Mouse (Mus musculus) cerebellum, postnatal 4 days (tissue): ENCODE measurements around the gene Casr.

ENCODE experiments used
- DNase-seq, 2 experiments: peaks; one replicate each; pipeline ENCODE4 v3.0.0; 2022; ENCODE audit warnings: low spot score in 2 of 2, mixed read lengths in 1 of 2

Casr gene

DNA sequence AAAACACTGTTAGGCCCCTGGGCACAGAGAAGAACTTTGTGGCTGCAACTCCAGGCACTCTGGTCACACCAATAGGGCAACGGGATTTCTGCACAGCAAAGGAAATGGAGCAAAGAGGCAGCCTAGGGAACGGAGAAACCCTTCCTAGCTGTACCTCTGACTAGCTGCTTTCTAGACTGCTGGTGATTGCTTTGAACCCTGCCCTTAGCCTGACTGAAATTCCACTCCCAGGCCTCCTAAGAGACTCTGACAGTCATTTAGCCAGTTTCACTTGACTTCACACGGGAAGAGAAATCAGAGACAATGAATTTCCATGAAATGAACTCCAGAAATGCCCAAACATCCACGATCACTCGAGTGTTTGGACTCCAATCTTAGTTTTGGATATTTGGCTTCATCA, 38.8 kb downstream of the Casr start:
- DNase-seq, result no peak

DNA sequence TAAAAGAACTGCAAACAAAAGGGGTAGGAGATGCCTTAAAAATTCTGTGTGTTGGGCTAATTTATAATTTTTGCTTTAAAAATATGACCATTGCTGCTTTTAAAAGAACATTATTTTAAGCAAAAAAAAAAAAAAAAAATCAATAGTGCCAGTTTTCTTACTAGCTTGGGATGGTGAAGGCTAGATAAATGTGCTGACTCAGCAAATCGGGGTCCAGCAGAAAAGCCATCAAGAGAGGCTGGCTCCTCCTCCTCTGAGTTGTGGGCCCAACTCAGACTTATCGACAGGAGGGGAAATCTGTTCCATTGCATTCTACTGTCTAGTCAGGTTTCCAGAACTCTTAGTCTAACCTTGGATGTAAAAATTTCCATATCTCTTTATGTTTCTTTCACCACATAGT, 45.6 kb downstream of the Casr start:
- no peak for DNase-seq

DNA sequence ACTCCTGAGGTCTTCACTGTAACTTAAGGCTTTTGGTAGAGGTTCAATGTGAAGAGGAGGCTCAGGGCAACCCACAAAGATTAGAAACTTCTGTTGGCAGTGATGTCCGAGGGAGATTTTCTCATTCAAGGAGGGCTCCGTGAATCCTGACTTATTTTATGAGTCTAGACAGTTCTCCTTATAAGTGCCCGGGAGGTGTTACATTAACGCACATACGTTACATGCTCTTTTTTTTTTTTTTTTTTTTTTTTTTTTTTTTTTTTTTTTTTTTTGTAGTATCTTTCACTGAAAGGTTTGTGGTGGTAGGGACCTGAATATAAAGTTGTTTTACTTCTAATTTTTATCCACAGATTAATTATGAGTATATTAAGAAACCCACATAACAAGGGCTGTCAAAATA, 54.6 kb downstream of the Casr start:
- DNase-seq, result no peak

DNA sequence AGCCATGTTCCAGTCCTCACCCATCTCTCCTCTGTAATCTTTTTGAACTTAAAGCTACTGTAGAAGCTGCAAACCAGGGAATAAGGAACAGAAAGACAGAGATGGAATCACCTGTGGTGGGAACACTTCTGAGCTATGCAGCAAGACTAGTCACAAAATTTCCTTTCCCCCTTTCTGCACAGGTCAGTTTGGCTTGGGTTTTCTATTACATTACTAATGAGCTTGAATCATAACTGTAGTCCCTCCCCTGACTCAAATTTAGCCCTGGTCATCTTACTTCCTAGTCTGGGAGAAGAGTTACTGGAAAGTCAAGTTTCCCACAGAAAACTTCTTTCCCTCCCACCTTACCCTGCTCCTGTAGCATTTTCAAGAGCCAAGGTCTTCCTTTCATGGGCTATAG, 55.1 kb downstream of the Casr start:
- no peak for DNase-seq

DNA sequence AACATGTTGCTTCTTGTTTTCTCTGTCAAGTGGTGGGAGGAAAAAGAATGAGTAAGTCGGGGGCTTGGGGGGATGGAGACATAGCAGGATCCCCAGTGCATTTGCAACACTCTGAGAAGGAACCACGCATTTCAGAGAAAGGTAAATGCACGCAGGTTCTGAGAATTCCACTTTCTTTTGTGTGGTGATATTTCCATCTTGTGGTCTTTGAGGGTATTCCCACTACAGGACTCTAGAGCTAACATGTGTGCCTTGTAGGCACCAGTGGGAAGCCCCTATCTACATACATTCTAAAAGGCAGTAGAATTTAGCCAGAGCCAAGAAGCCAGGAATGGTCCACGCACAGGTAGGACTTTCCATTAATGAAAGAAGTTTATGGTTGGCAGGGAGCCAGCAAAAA, 56.0 kb downstream of the Casr start:
- DNase-seq, result no peak

DNA sequence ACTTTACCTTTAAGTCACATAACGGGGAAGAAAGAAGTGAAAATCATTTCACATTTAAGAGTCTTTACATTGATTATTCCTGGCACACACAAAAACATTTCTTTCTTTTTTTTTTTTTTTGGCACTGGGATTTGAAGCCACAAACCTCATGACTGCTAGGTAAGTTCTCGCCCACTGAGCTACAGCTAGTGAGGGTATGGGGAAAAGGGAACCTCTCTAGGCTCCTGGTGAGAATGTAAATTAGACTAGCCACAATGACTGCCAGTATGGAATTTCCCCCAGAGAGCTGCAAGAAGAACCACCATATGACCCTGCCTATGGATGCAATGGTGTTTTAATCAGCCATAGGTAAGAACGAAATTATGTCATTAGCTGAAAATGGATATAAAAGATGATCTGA, 56.8 kb downstream of the Casr start:
- DNase-seq, result no peak

DNA sequence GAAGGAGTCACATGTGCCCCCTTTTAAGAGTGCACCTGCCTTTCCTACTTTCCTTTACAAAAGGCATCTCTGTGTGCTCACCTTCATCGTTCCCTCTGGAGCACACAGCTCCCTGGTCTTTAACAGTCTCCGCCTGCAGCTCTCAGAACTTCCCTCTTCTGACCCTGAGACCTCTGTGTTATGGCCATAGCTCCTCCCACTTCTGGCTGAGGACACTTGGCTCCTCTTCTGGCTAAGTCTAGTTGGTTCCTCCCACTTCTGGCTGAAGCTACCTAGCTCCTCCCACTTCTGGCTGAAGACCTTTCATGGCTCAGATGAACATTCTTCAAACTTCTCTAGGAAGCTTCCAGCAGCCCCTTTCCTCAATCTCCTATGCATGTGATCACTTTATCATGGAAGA, 59.7 kb downstream of the Casr start:
- DNase-seq, result no peak

DNA sequence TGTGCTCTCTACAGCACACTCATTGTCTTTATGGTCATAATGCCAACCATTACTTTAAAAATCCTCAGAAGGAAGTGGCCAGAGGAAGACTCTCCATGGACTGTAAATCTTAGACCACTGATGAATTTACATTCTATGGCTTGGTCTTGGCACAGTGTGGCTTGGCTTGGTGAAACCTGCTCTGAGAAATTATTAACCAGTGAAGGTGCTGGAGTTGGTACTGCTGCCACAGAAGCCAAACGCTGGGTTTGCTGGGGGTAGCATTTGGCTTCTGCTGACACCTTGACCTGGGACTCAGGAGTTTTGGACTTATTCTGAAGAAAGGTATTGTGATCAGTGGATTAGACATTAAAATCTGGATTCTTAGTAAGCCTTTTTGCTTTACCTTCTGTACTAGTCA, 69.5 kb downstream of the Casr start:
- no peak for DNase-seq

DNA sequence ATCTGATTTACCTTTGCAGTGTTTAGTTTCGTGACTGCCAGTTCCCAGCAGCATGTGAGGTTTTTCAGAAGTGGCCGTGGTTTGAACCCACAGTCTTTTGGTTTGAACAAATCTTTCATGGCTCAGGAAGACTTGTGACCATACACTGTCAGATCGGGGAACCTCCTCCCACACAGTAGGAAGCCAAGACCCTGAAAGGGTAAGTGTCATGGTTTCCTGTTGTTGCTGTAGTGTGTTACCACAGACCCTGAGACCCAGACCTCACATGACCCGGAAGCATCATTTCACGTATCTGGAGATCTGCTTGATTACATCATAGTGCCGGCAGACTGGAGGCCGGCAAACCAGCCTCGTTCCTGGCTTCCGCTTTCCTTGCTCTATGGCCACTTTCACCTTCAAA, 85.1 kb downstream of the Casr start:
- DNase-seq, result no peak

DNA sequence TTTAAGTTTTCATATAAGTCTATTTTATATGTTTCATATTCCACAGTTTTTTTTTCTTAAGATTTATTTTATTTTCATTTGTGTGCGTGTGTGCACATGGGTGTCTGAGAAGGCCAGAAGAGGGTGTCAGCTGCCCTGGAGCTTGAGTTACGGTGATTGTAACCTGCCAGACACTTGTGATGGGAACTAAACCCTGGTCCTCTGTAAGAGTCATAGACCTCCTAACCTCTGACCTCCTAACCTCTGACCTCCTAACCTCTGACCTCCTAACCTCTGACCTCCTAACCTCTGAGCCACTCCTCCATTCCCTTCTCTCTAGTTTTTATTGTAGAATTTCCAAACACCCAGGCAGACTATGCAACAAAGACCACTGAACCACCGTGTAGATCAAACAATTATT, 86.4 kb downstream of the Casr start:
- no peak for DNase-seq

DNA sequence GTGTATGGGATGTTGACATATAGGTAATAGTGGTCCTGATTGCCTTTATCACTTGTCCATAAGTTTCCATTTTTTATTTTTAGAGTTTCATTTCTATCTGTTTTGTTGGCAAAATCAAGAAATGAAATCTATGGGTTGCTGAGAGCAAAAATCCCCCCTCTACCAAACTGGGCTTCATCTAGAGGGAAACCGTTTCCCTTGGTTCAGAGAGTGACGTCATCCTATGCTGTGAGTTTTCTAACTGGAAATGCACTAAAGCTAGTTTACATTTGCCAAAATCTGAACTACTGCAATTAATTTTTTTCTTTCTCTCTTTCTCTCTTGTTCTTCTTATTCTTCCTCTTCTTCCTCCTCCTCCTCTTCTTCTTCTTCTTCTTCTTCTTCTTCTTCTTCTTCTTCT, 87.1 kb downstream of the Casr start:
- no peak for DNase-seq

DNA sequence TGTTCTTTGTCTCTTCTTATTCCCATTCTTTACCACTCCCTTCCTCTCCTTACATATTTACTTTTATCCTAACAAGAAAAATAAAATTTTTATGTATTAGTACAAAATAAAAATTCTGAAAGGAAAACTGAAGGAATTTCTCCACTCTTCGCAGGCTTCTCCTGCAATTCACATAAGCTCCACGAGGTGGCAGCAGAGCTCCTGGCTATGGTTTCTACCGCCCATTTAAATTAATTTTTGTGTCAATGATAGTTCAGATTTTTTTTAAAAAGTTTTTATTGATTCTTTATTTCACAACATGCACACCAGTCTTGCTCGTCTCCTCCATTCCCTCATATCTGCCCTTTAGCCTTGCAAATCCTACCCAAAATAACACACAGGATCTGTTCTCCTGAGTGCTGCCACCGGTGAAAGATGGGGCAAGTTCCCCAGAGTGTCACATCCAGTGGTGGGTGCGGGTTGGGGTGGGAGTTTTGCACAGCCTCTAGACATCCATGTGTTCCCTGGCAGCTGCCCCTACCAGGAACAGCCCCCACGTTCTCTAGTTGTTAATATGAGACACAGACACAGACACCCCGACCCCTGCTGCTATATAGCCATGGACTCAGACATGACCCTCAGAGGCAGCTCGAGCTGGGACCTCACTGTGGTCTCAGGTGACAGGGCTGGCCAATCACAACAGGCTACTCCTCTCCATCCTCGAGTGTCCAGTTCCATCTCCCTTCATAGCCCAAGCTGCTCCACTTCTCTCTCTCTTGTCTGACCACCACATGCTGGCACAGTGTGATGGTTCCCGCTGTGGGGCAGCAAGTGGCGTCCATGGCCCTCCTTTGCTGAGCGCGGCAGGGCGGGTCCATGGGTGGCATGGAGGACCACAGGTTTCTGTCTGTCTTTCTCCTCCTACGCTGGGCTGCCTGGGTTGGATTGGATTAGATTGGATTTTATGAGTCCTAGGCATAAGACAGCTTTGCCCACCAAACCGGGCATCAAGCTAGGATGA, 88.4 kb downstream of the Casr start:
- DNase-seq, result peak in 1 of 2 experiments; percentile 30

DNA sequence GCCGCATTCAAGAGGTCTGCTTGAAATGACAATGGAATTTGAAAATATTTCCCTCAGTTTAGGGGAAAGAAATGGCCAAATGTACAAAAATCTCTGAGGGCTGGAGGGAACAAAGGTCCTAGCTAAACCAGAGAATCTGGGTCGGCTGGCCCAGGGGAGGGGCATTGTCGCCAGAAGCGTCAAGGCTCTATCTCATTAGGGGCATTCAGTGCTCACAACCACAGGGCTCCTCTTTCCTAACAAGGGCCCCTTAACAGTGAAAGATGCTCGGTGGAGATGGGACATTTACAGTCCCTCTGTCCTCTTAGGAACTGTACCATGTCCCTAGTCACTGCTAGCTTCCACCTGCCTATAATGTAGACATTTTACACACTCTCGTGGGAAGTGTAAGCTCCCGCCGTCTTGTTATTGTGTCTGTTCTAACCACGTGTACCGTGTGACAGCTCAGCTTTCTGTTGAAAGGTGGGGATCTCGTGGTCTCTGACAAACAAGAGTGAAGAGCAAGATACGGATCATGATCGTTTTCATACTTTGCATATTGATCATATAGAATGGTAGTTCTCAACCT, 90.8 kb downstream of the Casr start:
- no peak for DNase-seq

DNA sequence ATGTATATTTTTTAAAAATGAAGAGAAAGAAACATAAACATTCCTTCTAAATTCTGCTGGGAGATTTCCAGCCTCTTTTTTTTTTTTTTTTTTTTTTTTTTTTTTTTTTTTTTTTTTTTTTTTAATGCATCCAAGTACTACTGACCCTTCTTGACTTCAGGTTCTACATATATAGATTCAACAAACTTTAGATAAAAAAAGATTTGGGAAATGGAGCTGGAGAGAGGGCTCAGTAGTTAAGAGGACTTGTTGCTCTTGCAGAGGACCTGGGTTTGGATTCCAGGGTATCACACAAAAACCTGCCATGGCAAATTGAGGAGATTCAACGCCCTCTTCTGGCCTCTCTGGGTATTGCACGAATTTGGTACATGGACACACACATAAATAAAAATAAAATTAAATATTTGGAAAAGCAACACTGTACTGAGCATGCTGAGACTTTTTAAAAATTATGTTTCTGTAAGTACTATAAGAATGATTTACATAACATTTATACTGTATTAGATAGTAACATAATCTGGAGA, 91.9 kb downstream of the Casr start:
- peak in 1 of 2 experiments; percentile 16 for DNase-seq

DNA sequence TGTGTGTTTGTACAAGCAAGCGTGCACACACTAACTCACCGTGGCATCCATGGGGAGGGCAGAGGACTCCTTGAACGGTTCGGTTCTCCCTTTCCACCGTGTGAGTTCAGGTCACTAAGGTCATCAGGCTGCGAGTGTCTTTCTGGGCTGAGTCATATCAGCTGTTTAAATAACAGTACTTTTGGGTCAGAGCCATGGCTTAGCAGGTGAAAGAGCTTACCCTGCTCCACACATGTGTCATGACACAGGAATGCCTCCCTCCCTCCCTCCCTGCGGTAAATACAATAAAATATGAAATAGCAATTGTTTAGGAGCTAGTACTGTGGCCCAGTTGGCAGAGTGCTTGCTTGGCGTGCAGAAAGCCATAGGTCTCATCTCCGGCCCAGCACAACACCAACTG, 92.6 kb downstream of the Casr start:
- DNase-seq, result no peak

DNA sequence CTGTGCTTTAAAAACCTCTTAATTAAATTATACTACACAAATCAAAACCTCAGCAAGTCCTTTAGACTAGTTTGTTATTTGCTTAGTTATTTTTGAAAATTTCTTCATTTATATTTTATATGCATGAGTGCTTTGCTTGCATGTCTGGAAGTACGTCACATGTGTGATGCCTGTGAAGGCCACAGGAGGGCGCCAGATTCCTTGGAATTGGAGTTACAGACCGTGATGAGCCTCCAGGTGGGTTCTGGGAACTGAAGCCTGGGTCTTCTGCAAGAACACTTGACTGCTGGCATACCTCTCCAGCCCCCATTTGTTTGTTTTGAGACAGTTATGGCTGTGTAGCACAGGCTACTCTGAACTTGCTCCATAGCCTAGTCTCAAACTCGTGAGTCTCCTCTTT, 93.1 kb downstream of the Casr start:
- DNase-seq, result peak in 1 of 2 experiments; percentile 18

DNA sequence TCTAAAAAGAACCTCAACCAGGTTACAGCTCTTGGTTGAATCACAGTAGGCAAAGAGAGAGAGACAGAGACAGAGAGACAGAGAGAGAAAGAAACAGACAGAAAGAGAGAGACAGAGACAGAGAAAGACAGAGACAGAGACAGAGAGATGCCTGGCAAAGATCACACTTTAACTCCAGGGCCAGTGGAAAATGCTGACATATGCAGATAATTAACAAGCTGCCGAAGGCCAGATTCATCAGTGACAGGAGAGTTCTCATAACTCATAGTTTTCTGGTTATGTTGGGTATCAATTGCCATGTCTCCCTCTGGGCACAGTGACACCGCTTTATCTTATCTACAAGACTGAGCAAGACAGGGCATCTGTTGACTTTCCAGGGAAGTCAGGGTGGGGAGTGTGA, 94.0 kb downstream of the Casr start:
- DNase-seq, result no peak

DNA sequence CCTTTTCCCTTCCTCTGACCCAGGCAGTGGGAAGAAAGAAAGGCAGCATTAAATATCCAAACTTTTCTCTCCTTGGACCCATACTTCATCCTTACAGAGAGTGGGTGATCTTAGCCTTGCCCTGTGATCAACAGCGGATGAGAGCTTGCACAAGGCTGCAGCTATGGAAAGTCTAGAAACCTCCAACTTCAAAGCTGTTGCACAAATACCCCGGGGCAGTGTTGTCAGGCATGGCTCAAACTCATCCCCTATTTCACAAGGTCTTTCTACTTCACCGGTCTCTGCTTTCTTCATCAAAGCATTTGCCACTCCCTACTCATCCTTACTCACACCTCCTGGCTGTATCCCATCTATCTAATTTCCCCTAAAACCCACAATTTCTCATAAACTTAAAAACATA, 96.5 kb downstream of the Casr start:
- no peak for DNase-seq

DNA sequence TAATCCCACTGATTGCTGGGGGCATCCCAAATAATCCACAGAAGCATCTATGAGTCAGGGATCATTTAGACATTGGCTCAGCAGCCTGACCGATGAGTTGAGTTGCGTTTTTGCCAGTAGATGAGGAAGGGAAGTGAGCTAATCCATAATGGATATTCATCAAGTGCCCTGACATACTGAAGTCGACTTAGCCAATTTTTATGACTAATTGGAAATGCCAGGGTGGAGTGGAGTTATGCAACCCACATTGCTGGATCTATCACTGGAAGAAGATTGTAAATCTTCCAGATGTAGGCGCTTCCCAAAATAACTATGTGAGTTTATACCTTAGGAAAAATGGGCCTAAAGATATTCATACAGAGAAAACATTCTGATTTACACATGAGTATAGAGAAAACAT, 97.9 kb downstream of the Casr start:
- no peak for DNase-seq

DNA sequence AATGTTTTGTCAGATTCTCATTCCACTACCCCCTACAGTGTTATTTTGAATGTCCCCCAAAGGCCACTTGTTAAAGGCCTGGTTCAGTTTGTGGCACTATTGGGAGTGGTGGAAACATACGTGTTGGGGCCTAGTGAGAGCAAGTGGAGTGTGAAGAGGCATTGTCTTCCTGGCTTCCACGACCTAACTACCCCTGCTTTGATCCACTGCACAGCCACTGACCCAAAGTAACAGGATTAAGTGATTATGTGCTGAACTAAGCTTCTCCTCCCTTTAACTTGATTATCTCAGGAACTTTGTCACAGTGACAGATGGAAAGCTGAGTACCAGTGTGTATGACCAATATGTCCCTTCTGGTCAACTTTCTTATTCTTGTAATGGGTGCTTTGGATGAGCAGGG, 101.5 kb downstream of the Casr start:
- no peak for DNase-seq

DNA sequence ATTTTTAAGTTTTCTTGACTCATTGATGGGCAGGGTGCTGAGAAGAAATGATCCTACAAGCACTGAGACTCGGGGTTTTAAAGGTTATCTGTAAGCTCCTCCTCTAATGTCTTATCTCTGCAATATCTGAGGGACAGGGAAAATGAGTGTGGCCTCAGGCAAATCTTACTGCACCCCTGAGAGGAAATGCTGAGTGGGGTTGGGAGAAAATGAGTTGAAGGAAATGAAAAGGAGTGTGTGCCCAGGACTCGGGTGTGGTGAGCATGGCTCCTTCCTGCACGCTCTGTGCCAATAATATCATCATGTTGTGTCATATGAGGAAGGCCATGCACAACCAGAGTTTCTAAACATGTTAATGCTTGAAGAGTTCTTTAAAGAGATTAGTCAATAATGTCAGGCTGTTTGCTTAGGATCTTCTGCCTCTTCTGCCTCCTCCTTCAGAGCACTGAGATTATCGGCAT, 106.6 kb downstream of the Casr start, which contains the start of gene Stfa3:
Stfa3 (minus strand) TSS at position 51 of the 461 bp plus-strand sequence.
- no peak for DNase-seq
